Mouse (Mus musculus) bone marrow macrophage, adult 2 months (primary cell): ENCODE measurements around the gene Prss56.

Experiments
- CTCF ChIP-seq: IDR thresholded peaks from 2 replicates; pipeline ENCODE4 v1.5.1; 2012; ENCODE audit warnings: low read depth, mild to moderate bottlenecking, low read length, moderate library complexity
- POLR2A ChIP-seq: IDR thresholded peaks from 2 replicates; pipeline ENCODE4 v1.6.1; 2012; ENCODE audit warnings: mild to moderate bottlenecking, low read depth, low read length, borderline replicate concordance

DNA sequence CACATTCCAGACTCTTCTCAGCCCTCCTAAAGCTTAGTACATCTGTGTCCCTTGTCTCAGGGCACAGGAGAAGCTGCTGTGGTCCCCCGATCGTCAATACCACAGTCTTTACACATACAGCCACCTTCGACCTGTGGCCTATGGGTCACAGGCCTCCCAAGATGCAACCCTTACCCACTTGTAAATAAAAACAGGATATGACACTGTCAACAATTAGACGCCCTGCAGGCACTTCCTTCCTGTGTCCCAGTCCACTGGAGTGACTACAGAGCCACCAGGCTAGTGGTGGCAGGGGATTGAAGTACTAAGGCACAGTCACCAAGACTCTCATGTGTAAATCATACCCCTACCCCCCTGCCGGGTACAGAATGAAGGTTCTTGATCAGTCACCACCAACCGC is 21.9 kb downstream of the Prss56 start:
- TF ChIP-seq CTCF (no peak), POLR2A (no peak)
